Mouse (Mus musculus): Measurements from ENCODE around the gene Glis3. TPM values are rescaled to one million over a fixed set of nuclear protein-coding genes. Genes with fewer than 3 reads are reported as not detected.

Gene Glis3
- 6.8 and 7.6 TPM in 2 replicates for polyA plus RNA-seq (2012; rRNA removed; ENCODE audit: low replicate concordance)

GRCm38 (mm10) chr19:28679776-28680391 is at the start of gene Glis3:
Gene Glis3, minus strand, starts transcription at chr19:28680077.

Other genes with a start within 250 kb of the Glis3 start
- 1.3 and 2.3 TPM in 2 replicates for gene Slc1a1, start 155.0 kb upstream of the Glis3 start, polyA plus RNA-seq (2012; rRNA removed; ENCODE audit: low replicate concordance)

Measured in mammary gland, adult 2 months (tissue).